Mouse (Mus musculus) kidney, embryonic 14.5 days (tissue): Measurements from ENCODE around the gene 5730596B20Rik. TPM values are rescaled to one million over a fixed set of nuclear protein-coding genes. Genes with fewer than 3 reads are reported as not detected.

Experiments used
- ATAC-seq: fragments of 200-750 bp; cut with Nextera tagmentation; 2 replicates; pipeline ENCODE4 v1.8.0; 2017; ENCODE audit warnings: moderate number of reproducible peaks, mild to moderate bottlenecking, moderate TSS enrichment, moderate library complexity; ENCODE audit not compliant: low FRiP score, low TSS enrichment
- H3K27ac ChIP-seq: fragments of 300-500 bp; sonication (generic); 2 replicates; pipeline ENCODE4 v1.5.1; 2014; ENCODE audit warnings: low read depth, mild to moderate bottlenecking, low read length, moderate library complexity, mixed read lengths
- H3K27me3 ChIP-seq: fragments of 300-500 bp; sonication (generic); 2 replicates; pipeline ENCODE4 v1.6.1; 2014; ENCODE audit warnings: mild to moderate bottlenecking, low read length; ENCODE audit not compliant: control insufficient read depth, insufficient read depth
- H3K36me3 ChIP-seq: fragments of 300-500 bp; sonication (generic); 2 replicates; pipeline ENCODE4 v1.6.1; 2014; ENCODE audit warnings: low read length, mixed read lengths; ENCODE audit not compliant: control insufficient read depth, insufficient read depth
- H3K4me1 ChIP-seq: fragments of 300-500 bp; sonication (generic); 2 replicates; pipeline ENCODE4 v1.6.1; 2014; ENCODE audit warnings: low read length, mixed read lengths; ENCODE audit not compliant: control insufficient read depth, insufficient read depth
- H3K4me2 ChIP-seq: fragments of 300-500 bp; sonication (generic); replicated peaks from 2 replicates; pipeline ENCODE4 v1.6.1; 2014; ENCODE audit warnings: low read depth, mild to moderate bottlenecking, low read length
- H3K4me3 ChIP-seq: fragments of 300-500 bp; sonication (generic); 2 replicates; pipeline ENCODE4 v1.5.1; 2014; ENCODE audit warnings: mild to moderate bottlenecking, low read length
- H3K9ac ChIP-seq: fragments of 300-500 bp; sonication (generic); 2 replicates; pipeline ENCODE4 v1.6.1; 2014; ENCODE audit warnings: low read depth, mild to moderate bottlenecking, low read length, moderate library complexity
- H3K9me3 ChIP-seq: fragments of 300-500 bp; sonication (generic); 2 replicates; pipeline ENCODE4 v1.6.1; 2016; ENCODE audit warnings: low read length; ENCODE audit not compliant: control insufficient read depth
- WGBS: fragments of 180-500 bp; shearing (Covaris S2); extraction: QIAGEN DNeasy Blood & Tissue Kit; methylation state at CpG from one replicate; pipeline ENCODE4 v1.1.7; 2014; 5-methylcytosine and 5-hydroxymethylcytosine counted together
- polyA plus RNA-seq: library from polyadenylated mRNA; unstranded; fragments of >200 nt; fragmentation: Nextera tagmentation; extraction: Ambion mirVana; gene quantifications from 2 replicates; pipeline ENCODE4 v1.2.1, GENCODE M21; 2014

The 5730596B20Rik gene
- polyA plus RNA-seq = 2.7 and 2.9 TPM in 2 replicates

DNA sequence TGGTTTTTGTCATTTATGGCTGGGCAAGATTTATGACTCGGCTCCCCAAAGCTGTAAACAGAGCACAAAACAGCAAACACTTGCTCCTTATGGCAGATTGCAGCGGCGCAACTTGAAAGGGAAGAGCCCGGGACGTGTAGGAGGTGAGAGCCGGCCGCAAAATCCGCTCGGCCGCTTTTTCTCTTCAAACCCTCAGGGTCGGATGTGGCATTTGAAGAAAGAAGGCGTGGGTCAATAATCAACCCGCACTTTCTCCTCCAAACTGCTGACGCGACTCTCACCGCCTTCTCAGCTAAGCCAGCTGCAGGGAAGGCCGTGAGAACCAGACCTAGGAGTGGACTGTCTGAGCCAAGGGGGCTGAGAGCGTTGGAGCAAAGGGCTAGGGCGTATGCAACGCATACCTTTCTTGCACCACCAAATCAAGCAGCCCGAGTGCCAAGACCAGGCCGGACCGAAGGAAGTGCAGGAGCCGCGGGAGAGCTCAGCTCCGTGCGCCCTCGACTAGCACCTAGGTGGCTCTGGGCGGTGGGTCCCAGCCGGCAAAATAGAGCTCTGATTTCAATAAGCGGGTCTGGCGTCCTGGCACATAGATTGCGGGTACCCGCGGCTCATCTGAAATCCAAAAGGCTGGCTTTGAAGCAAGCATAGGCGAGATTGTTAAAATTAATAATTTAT lies at the start of gene 5730596B20Rik:
TSS of gene 5730596B20Rik (plus strand) at position 438 of the 675 bp plus-strand sequence.
- H3K9ac ChIP-seq = peak within 1 kb of the TSS; percentile 88
- H3K9me3 ChIP-seq = no peaks in the 10 kb centered on the region
- peak within 1 kb of the TSS; percentile 98 for H3K27ac ChIP-seq
- peak; percentile 30 for ATAC-seq
- H3K4me3 ChIP-seq = peak within 1 kb of the TSS; percentile 71
- H3K4me2 ChIP-seq = peak within 1 kb of the TSS; percentile 67
- under 1% methylated on average over 36 of the region's 36 CpGs for WGBS
- H3K27me3 ChIP-seq = no peaks in the 10 kb centered on the region
- peaks cover 12% of the 10 kb centered on the region; the same call in 1 of the 2 replicates for H3K36me3 ChIP-seq
- peaks cover 66% of the 10 kb centered on the region for H3K4me1 ChIP-seq

DNA sequence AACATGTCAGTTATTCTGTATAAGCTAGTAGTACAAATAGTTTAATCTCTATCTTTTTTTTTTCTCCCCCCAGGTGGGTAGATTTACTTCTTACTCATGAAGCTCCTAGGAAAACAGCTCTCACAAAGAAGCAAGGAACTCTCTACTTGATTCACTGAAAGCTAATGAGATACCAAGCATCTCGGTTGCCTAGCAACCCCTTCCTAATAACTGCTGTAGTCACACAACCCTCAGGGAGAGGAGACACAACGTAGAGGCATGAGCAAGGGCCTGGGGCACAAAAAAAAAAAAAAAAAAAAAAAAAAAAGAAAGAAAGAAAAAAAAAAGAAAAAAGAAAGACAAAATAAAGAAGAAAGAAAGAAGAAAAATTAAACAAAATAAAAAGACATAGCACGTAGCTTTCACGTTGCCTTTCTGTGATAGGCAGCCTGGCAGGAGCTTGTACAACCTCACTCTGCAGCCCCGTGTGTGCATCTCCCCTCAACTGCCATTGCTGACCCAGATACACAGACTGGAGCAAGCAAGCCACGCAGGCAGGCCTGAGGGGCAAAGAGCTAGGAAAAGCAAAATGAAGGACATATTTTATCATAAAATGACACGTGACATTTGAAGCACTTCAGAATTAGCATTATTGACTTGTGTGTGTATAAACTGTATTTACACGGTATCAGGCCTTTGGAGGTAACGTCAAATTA lies 39.3 kb upstream of the 5730596B20Rik start:
- 65% methylated on average over 9 of the region's 9 CpGs for WGBS
- no peak for ATAC-seq
- Histone ChIP-seq H3K27ac (no peak overlapping the region), H3K4me2 (no peak overlapping the region), H3K36me3 (no peaks in the 10 kb centered on the region), H3K9me3 (no peaks in the 10 kb centered on the region), H3K4me3 (no peak overlapping the region), H3K9ac (no peak overlapping the region), H3K4me1 (no peaks in the 10 kb centered on the region), H3K27me3 (no peaks in the 10 kb centered on the region)

DNA sequence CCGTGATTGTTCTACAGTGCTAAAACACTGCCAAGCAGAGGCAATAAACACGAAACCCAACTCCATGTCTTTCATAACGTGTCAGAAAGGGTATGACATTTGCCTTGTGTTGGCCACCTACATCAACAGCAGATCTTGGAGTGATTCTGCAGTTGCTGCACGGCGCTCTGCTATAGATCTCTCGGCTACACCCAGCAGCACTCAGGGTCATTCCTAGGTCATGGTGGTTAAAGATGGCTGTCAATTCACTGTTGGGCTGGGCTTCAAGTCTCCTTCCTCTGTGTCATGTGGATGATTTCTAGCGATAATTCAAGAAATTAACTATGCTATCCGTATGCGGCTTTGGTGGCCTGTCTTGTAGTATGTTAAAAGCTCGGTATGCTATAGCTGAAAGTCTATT lies 38.7 kb upstream of the 5730596B20Rik start:
- Histone ChIP-seq H3K27me3 (no peaks in the 10 kb centered on the region), H3K9ac (no peak overlapping the region), H3K27ac (no peak overlapping the region), H3K4me3 (no peak overlapping the region), H3K36me3 (no peaks in the 10 kb centered on the region), H3K4me2 (no peak overlapping the region), H3K9me3 (no peaks in the 10 kb centered on the region), H3K4me1 (no peaks in the 10 kb centered on the region)
- ATAC-seq = no peak
- WGBS = 50% methylated on average over 10 of the region's 10 CpGs

DNA sequence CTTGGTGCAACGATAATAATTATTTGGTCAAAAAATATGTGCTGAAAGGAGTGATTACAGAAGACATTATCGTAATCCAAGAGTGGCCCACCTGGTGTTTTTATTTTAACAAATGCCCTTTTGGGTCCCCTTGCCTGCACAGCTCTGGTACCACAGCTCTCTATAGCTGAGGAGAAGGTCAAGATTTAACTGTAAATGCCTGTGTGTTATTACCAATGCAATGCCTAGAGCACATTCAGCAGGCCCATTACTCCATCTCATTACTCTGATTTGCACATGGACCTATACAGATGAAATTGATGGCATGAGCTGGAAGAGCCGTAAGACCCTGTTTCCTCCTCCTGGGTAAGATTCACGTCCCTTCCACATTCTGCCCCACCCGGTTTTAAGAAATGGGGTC lies 38.2 kb upstream of the 5730596B20Rik start:
- no peak overlapping the region for H3K4me3 ChIP-seq
- no peak overlapping the region for H3K4me2 ChIP-seq
- H3K27ac ChIP-seq = no peak overlapping the region
- ATAC-seq = no peak
- H3K9ac ChIP-seq = no peak overlapping the region
- no peaks in the 10 kb centered on the region for H3K27me3 ChIP-seq
- no peaks in the 10 kb centered on the region for H3K36me3 ChIP-seq
- no peaks in the 10 kb centered on the region for H3K4me1 ChIP-seq
- WGBS = 83% methylated on average over 5 of the region's 5 CpGs
- H3K9me3 ChIP-seq = no peaks in the 10 kb centered on the region

DNA sequence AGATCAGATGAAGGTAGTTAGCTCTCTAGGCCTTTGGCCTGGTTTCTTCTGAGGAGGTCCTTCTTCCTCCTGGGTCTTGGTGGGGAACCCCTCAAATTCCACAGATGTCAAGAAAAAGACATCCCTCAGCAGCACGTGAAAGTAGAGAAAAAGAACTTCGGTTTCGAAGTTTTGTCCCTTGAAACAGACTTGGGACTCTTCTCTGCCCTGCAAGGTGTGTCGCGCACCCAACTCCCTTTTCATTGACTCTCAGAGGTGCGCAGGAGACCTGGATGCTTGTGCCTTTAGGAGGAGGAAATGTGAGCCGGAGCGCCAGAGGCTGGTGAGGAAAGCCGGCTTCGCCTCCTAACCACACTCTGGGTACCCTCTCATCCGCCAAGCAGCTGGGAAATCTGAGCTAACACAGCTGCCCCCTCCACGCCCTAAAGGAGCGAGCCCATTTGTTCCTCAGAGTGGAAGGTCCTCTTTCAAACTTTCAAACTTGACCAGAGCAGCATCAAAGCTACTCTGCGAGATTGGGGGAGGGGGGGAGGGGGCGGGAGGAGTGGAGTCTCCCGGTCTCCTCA lies 26.8 kb upstream of the 5730596B20Rik start:
- Histone ChIP-seq H3K9ac (no peak overlapping the region), H3K4me2 (peak overlapping the region; percentile 25; the same call in 1 of the 2 replicates), H3K27me3 (peaks cover 37% of the 10 kb centered on the region), H3K9me3 (no peaks in the 10 kb centered on the region), H3K27ac (no peak overlapping the region), H3K4me1 (peaks cover 3% of the 10 kb centered on the region; the same call in 1 of the 2 replicates), H3K36me3 (no peaks in the 10 kb centered on the region), H3K4me3 (no peak overlapping the region; the same call in 1 of the 2 replicates)
- WGBS = 7% methylated on average over 16 of the region's 16 CpGs
- ATAC-seq = peak; percentile 62; the same call in 1 of the 2 replicates

DNA sequence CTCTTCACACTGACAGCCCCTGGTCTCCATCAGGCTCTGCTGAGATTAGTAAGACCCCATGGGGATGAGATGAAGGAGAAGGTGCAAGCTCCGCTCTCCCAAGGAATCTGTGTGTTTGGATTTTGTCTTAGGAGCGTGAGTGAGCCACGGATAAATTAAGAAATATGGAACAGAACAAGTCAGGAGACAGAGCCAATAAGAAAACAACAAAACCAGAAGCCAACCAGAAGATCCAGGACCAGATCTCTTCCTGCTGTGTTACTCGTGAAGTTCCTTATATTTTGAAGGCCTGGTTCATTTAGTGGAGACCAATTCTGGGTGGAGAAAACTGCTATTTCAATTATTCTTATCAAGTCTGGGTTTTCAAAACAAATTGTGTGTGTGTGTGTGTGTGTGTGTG lies 25.7 kb upstream of the 5730596B20Rik start:
- no peak for ATAC-seq
- Histone ChIP-seq H3K36me3 (no peaks in the 10 kb centered on the region), H3K27ac (no peak overlapping the region), H3K27me3 (peaks cover 48% of the 10 kb centered on the region), H3K4me3 (no peak overlapping the region), H3K9ac (no peak overlapping the region), H3K4me1 (peaks cover 3% of the 10 kb centered on the region; the same call in 1 of the 2 replicates), H3K4me2 (no peak overlapping the region), H3K9me3 (no peaks in the 10 kb centered on the region)
- whole genome bisulfite sequencing = 59% methylated on average over 4 of the region's 4 CpGs

DNA sequence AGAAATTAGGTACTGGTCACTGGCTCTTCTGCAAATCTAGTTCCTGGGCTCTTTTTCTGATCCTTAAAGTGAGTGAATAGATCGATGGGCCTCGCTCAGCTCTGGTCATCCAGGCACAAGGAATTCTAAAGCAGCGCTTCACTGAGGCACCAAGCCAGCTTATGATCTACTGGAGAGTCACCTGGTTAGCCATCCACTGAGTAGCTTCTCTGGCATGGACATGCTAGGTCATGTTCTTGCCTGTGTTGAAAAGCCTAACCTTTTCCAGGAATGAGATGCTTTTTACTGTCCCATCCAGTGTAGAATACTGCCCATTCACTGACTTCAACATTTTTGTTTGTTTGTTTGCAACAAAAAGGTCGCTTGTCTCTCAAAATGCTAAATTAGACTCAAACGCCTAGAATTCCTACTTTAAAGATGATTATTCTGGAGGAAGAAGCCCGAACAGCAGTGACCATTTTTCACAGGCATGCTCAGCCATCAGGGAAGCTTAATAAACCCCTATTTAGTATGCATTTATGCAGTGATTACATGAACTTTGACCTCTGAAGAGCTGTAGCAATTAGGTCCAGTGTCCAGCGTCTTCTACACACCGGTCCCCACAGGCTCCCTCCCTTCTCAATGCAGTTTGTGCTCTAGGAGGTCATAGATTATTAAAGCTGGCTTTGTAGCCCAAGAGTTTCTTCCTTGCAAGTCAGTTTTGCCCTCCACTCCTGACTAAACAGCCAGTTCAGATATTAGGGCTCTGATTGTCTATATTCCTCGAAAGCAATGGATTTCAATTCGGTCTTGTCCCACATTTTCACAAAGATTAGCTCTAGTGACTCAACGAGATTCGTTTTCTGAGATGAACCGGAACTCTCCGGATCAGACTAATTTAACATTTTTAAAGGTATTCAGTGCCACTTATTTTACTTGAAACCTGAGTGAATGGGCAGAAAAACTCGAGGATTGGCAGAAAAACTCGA lies 24.8 kb upstream of the 5730596B20Rik start:
- no peak for ATAC-seq
- WGBS = 32% methylated on average over 16 of the region's 16 CpGs
- H3K9me3 ChIP-seq = no peaks in the 10 kb centered on the region
- H3K4me3 ChIP-seq = no peak overlapping the region
- H3K9ac ChIP-seq = no peak overlapping the region
- H3K4me1 ChIP-seq = peaks cover 3% of the 10 kb centered on the region; the same call in 1 of the 2 replicates
- no peak overlapping the region for H3K4me2 ChIP-seq
- peaks cover 53% of the 10 kb centered on the region for H3K27me3 ChIP-seq
- no peak overlapping the region for H3K27ac ChIP-seq
- H3K36me3 ChIP-seq = no peaks in the 10 kb centered on the region

DNA sequence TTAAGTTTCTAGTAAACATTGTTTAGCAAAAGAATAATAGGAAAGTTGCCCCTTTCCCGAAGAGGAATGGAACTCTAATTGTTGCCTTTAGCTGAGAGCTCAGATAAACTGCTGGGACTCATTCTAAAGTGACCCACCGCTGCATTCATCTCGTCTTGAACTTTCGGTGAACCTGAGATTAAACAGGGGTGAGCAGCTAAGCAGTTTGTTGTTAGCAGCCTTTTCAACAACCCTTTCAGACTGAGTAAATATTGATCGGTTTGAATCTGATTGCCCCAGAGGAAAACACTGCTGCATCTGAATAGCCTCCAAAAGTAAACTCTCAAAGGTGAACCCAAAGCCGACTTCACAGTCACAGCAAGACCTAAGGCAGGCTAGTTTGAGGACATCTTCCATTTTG lies 24.0 kb upstream of the 5730596B20Rik start:
- Histone ChIP-seq H3K9me3 (no peaks in the 10 kb centered on the region), H3K4me1 (peaks cover 3% of the 10 kb centered on the region; the same call in 1 of the 2 replicates), H3K9ac (no peak overlapping the region), H3K27ac (no peak overlapping the region), H3K4me3 (no peak overlapping the region), H3K27me3 (peaks cover 56% of the 10 kb centered on the region), H3K36me3 (no peaks in the 10 kb centered on the region), H3K4me2 (no peak overlapping the region)
- 11% methylated on average over 6 of the region's 6 CpGs for WGBS
- no peak for ATAC-seq
